Mouse (Mus musculus) brain, embryonic 14.5 days (tissue): Measurements from ENCODE around the gene Cgrrf1.
A peak's percentile ranks its signal among the peaks of the same experiment; 100 is the strongest.

Experiments
- CTCF ChIP-seq: fragments of 200-500 bp; IDR thresholded peaks from 2 replicates; pipeline ENCODE4 v1.5.1; 2012; ENCODE audit warnings: inconsistent platforms, mild to moderate bottlenecking, moderate library complexity, borderline replicate concordance; ENCODE audit not compliant: insufficient read depth, insufficient read length; ENCODE audit errors: extremely low read depth
- POLR2A ChIP-seq: fragments of 200-500 bp; IDR thresholded peaks from 2 replicates; pipeline ENCODE4 v1.6.1; 2012; ENCODE audit warnings: mild to moderate bottlenecking, inconsistent platforms, borderline replicate concordance; ENCODE audit not compliant: poor library complexity, insufficient read depth, insufficient read length, severe bottlenecking; ENCODE audit errors: extremely low read depth

DNA sequence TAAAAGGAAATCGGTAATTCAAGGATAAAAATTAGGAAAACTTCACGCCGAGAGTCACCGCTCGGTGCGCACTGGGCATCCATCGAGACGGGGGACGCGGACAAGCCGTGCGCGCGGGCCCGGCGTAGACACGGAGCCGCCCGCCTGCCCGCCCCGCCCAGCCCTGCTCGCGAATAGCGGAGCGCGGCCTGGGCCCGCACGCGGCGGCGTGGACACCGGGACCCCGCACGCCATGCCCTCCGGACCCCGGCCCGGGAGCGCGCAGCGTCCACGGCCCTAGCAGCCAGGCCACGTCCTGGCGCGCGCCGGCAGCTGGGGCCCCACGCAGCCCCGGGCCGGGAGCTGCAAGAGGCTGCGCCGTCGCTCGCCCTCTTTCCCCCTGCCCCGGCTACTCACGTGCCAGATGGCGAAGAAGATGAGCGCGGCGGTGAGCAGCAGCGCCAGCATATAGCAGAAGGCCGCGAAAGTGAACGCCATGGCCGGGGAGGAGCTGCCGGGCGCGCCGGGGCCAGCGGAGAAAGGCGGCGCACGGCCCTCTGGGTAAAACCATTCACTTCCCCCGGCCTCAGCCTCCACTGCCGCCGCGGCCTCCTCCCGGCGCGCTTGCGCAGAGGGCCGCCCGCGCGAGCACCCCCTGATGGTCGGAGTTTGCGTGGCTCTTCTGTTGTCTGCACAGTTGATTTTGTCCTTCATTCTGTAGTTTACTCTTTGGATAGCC, 44.0 kb upstream of the Cgrrf1 start, which contains the start of gene Cnih1:
- TF ChIP-seq POLR2A, result peak; percentile 90
- peak; percentile 88 for TF ChIP-seq CTCF
